Mouse (Mus musculus) embryonic fibroblast, embryonic 13.5 days (primary cell): ENCODE measurements around the gene Rarres2.

Experiments used
- CTCF ChIP-seq: IDR thresholded peaks from 2 replicates; pipeline ENCODE4 v1.5.1; 2011; ENCODE audit warnings: mild to moderate bottlenecking, control low read depth, low read length, moderate library complexity, borderline replicate concordance; ENCODE audit not compliant: insufficient read depth
- POLR2A ChIP-seq: IDR thresholded peaks from 2 replicates; pipeline ENCODE4 v1.6.1; 2011; ENCODE audit warnings: low read depth, mild to moderate bottlenecking, control low read depth, low read length, moderate library complexity

GRCm38 (mm10) chr6:48553819-48554218 is 18.8 kb downstream of the Rarres2 start:
- no peak for TF ChIP-seq CTCF
- TF ChIP-seq POLR2A: no peak
